Mouse (Mus musculus) stomach, embryonic 14.5 days (tissue): Measurements from ENCODE around the gene Thbs1. TPM values are rescaled to one million over a fixed set of nuclear protein-coding genes. Genes with fewer than 3 reads are reported as not detected.

ENCODE experiments used
- ATAC-seq: fragments of 200-750 bp; cut with Nextera tagmentation; 2 replicates; pipeline ENCODE4 v1.8.0; 2017; ENCODE audit warnings: low read depth, moderate TSS enrichment; ENCODE audit not compliant: insufficient number of reproducible peaks, insufficient read depth, low FRiP score
- H3K27ac ChIP-seq: fragments of 300-500 bp; sonication (generic); 2 replicates; pipeline ENCODE4 v1.5.1; 2014; ENCODE audit warnings: mild to moderate bottlenecking, low read length, moderate library complexity, mixed read lengths
- H3K27me3 ChIP-seq: fragments of 300-500 bp; sonication (generic); 2 replicates; pipeline ENCODE4 v1.6.1; 2014; ENCODE audit warnings: low read length, control low read depth, mixed read lengths; ENCODE audit not compliant: control insufficient read depth, insufficient read depth
- H3K36me3 ChIP-seq: fragments of 300-500 bp; sonication (generic); 2 replicates; pipeline ENCODE4 v1.6.1; 2014; ENCODE audit warnings: mild to moderate bottlenecking, control low read depth, low read length, moderate library complexity, mixed read lengths; ENCODE audit not compliant: control insufficient read depth, insufficient read depth
- H3K4me1 ChIP-seq: fragments of 300-500 bp; sonication (generic); 2 replicates; pipeline ENCODE4 v1.6.1; 2014; ENCODE audit warnings: low read length, control low read depth, mixed read lengths; ENCODE audit not compliant: control insufficient read depth, insufficient read depth
- H3K4me2 ChIP-seq: fragments of 300-500 bp; sonication (generic); replicated peaks from 2 replicates; pipeline ENCODE4 v1.6.1; 2014; ENCODE audit warnings: low read depth, low read length, control low read depth
- H3K4me3 ChIP-seq: fragments of 300-500 bp; sonication (generic); 2 replicates; pipeline ENCODE4 v1.5.1; 2014; ENCODE audit warnings: low read depth, low read length, control low read depth
- H3K9ac ChIP-seq: fragments of 300-500 bp; sonication (generic); replicated peaks from 2 replicates; pipeline ENCODE4 v1.6.1; 2014; ENCODE audit warnings: low read depth, mild to moderate bottlenecking, control low read depth, low read length, moderate library complexity, mixed read lengths
- H3K9me3 ChIP-seq: fragments of 300-500 bp; sonication (generic); 2 replicates; pipeline ENCODE4 v1.6.1; 2016; ENCODE audit warnings: low read depth, low read length, control low read depth; ENCODE audit not compliant: control insufficient read depth
- WGBS: fragments of 180-500 bp; shearing (Covaris S2); extraction: QIAGEN DNeasy Blood & Tissue Kit; methylation state at CpG from one replicate; pipeline ENCODE4 v1.1.7; 2014; 5-methylcytosine and 5-hydroxymethylcytosine counted together
- polyA plus RNA-seq: library from polyadenylated mRNA; unstranded; fragments of >200 nt; fragmentation: Nextera tagmentation; extraction: Ambion mirVana; gene quantifications from 2 replicates; pipeline ENCODE4 v1.2.1, GENCODE M21; 2014

Thbs1 gene
- polyA plus RNA-seq, result 63.4 and 73.9 TPM in 2 replicates

DNA sequence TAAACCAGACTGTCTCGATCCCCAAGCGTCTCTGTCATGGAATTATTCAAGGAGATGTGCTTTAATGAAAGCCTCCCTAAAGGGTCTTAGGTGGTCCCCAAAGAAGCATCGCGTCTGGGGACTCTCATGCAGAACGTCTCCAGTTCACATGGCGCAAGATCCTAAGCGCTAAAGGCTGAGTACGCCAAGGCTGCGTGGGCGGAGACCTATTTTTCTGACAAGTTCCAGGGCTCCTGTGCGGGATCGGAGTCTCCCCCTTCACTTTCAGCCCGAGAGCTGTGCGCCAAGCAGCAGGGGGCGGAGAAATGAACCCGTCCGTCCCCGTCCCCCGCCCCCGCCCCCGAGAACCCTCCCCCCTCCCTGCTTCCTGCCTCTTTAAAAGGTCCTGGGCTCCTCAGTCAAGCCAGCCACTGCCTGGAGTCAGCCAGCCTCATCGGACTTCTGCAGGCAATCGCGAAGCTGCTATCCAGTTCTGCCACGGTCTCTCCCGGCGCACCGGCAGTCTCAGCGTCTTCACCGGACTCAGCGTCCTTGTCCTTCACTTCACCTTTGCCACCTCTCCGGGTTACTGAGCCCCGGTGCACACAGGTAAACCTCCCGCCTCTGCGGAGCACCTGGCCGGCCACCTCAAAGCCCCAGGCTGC lies at the start of gene Thbs1:
Gene Thbs1 (plus strand): TSS at position 389 of the 644 bp plus-strand sequence.
- peak; percentile 89 for ATAC-seq
- H3K27me3 ChIP-seq, result no peaks in the 10 kb centered on the region
- peak within 1 kb of the TSS; percentile 87 for H3K4me2 ChIP-seq
- H3K27ac ChIP-seq, result peak within 1 kb of the TSS; percentile 82
- H3K36me3 ChIP-seq, result peaks cover 21% of the 10 kb centered on the region
- 0% methylated on average over 35 of the region's 36 CpGs for WGBS
- H3K4me1 ChIP-seq, result 0 out of 2 replicates have a peak, but pooled peaks cover 2% of the 10 kb centered on the region
- H3K9me3 ChIP-seq, result no peaks in the 10 kb centered on the region
- H3K9ac ChIP-seq, result peak within 1 kb of the TSS; percentile 61
- H3K4me3 ChIP-seq, result peak within 1 kb of the TSS; percentile 66

- H3K27me3 ChIP-seq, result no peaks in the 10 kb centered on the region
- no peak overlapping the region for H3K4me3 ChIP-seq
- ATAC-seq, result no peak
- no peak overlapping the region for H3K9ac ChIP-seq
- no peak overlapping the region for H3K27ac ChIP-seq
- no peaks in the 10 kb centered on the region for H3K9me3 ChIP-seq
- no peak overlapping the region for H3K4me2 ChIP-seq
- WGBS, result 80% methylated on average over 11 of the region's 11 CpGs
- H3K36me3 ChIP-seq, result no peaks in the 10 kb centered on the region
- H3K4me1 ChIP-seq, result no peaks in the 10 kb centered on the region
These were observed 47.4 kb upstream of the Thbs1 start for GRCm38 (mm10) chr2:118064121-118064764.

GRCm38 (mm10) chr2:118066065-118066770 lies 45.5 kb upstream of the Thbs1 start:
- no peak overlapping the region for H3K27ac ChIP-seq
- no peak for ATAC-seq
- WGBS, result 81% methylated on average over 8 of the region's 8 CpGs
- no peaks in the 10 kb centered on the region for H3K36me3 ChIP-seq
- H3K4me3 ChIP-seq, result no peak overlapping the region
- H3K4me2 ChIP-seq, result no peak overlapping the region
- no peaks in the 10 kb centered on the region for H3K27me3 ChIP-seq
- H3K9ac ChIP-seq, result no peak overlapping the region
- no peaks in the 10 kb centered on the region for H3K9me3 ChIP-seq
- no peaks in the 10 kb centered on the region for H3K4me1 ChIP-seq

- no peak overlapping the region for H3K9ac ChIP-seq
- no peaks in the 10 kb centered on the region for H3K27me3 ChIP-seq
- 83% methylated on average over 5 of the region's 5 CpGs for whole genome bisulfite sequencing
- H3K27ac ChIP-seq, result no peak overlapping the region
- no peak for ATAC-seq
- no peak overlapping the region for H3K4me3 ChIP-seq
- no peaks in the 10 kb centered on the region for H3K4me1 ChIP-seq
- H3K36me3 ChIP-seq, result no peaks in the 10 kb centered on the region
- H3K9me3 ChIP-seq, result no peaks in the 10 kb centered on the region
- no peak overlapping the region for H3K4me2 ChIP-seq
These were observed 41.7 kb upstream of the Thbs1 start for GRCm38 (mm10) chr2:118069975-118070374.

GRCm38 (mm10) chr2:118072811-118073372 lies 38.8 kb upstream of the Thbs1 start:
- Histone ChIP-seq H3K4me2 (no peak overlapping the region), H3K36me3 (no peaks in the 10 kb centered on the region), H3K27ac (no peak overlapping the region), H3K27me3 (no peaks in the 10 kb centered on the region), H3K4me3 (no peak overlapping the region), H3K9ac (no peak overlapping the region), H3K4me1 (no peaks in the 10 kb centered on the region), H3K9me3 (no peaks in the 10 kb centered on the region)
- 89% methylated on average over 7 of the region's 7 CpGs for WGBS
- ATAC-seq, result no peak

GRCm38 (mm10) chr2:118074030-118074429 lies 37.6 kb upstream of the Thbs1 start:
- ATAC-seq, result no peak
- no peak overlapping the region for H3K9ac ChIP-seq
- H3K4me1 ChIP-seq, result no peaks in the 10 kb centered on the region
- 60% methylated on average over 2 of the region's 2 CpGs for WGBS
- no peaks in the 10 kb centered on the region for H3K9me3 ChIP-seq
- no peaks in the 10 kb centered on the region for H3K27me3 ChIP-seq
- no peak overlapping the region for H3K4me3 ChIP-seq
- no peaks in the 10 kb centered on the region for H3K36me3 ChIP-seq
- H3K4me2 ChIP-seq, result no peak overlapping the region
- H3K27ac ChIP-seq, result no peak overlapping the region

GRCm38 (mm10) chr2:118075165-118075564 lies 36.5 kb upstream of the Thbs1 start:
- Histone ChIP-seq H3K9ac (no peak overlapping the region), H3K27ac (no peak overlapping the region), H3K4me1 (no peaks in the 10 kb centered on the region), H3K36me3 (no peaks in the 10 kb centered on the region), H3K4me3 (no peak overlapping the region), H3K27me3 (no peaks in the 10 kb centered on the region), H3K4me2 (no peak overlapping the region), H3K9me3 (no peaks in the 10 kb centered on the region)
- 82% methylated on average over 4 of the region's 4 CpGs for WGBS
- ATAC-seq, result no peak

DNA sequence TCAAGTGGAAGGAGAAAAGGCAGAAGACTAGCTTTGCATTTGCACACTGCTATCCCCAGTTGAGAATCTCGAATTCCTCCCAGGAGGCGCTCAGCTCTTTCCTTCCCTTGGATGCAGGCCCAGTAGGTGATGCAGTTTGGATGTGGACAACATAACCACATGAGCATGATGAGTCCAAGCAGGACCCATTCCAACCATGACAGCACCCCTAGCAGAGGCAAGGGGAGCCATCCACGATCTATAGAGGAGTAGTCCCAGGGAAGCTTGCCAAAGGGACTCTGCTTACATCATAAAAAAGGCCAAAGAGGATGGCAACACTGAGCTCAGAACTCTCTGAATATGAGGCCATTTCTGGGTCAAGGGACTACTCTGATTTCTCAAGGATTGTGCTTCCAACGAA lies 32.5 kb upstream of the Thbs1 start:
- H3K4me2 ChIP-seq, result no peak overlapping the region
- no peak for ATAC-seq
- H3K4me3 ChIP-seq, result no peak overlapping the region
- no peaks in the 10 kb centered on the region for H3K4me1 ChIP-seq
- H3K27me3 ChIP-seq, result no peaks in the 10 kb centered on the region
- 81% methylated on average over 4 of the region's 4 CpGs for WGBS
- no peaks in the 10 kb centered on the region for H3K36me3 ChIP-seq
- no peak overlapping the region for H3K27ac ChIP-seq
- H3K9ac ChIP-seq, result no peak overlapping the region
- H3K9me3 ChIP-seq, result no peaks in the 10 kb centered on the region
